Mouse (Mus musculus) heart, adult 8-10 months (tissue): ENCODE measurements at regions not wholly inside any gene's neighbourhood (a gene's known extent, or its start where the extent isn't known, plus 50 kb on each side); places are given as distances from the start of the nearest gene placed in this dataset.

Experiments used
- DNase-seq: peaks from one replicate; pipeline ENCODE4 v3.0.0; 2022; ENCODE audit warnings: low spot score

GRCm38 (mm10) chr17:51528161-51528560 is 304.9 kb downstream of the Satb1 start:
- no peak for DNase-seq

DNA sequence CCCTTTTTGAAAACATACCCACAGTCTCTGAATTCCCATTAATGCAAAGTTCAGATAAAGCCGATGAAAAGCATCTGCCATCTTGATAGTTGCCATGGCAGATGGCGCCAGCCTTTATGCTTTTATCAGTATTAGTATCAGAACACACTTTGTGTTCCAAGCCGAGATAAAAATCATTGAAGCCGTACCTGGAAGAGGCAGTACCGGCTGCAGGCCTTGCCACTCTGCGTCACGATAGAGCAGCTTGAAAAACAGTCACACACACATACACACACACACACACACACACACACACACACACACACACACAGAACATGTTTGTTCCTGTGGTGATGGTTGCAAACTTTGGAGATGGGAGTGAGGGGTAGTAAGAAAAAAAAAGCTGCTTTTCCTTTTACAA is 306.2 kb downstream of the Satb1 start:
- DNase-seq = no peak

DNA sequence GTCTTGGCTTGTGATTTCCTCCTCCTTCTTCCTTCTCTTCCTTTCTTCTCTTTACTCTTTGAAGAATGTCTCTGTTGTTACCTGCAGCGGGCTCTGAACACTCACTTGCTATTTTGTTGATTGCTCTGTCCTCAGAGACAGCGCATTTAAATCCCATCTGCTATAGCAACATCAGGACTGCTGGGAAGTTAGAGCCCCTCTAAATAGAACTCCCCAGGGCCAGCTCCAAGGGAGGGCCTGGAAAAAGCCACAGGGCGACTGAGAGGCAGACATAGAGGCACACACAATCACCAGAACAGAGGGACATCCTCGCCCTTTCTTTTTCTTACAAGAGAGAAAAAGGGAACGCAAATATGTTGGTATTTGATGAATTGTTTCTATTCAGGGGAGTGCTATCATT is 306.6 kb downstream of the Satb1 start:
- DNase-seq = no peak

- DNase-seq = no peak
Observed at GRCm38 (mm10) chr17:51526021-51526420, 307.1 kb downstream of the Satb1 start.

GRCm38 (mm10) chr17:51525219-51525618 is 307.9 kb downstream of the Satb1 start:
- no peak for DNase-seq

- DNase-seq = no peak
Observed at GRCm38 (mm10) chr17:51511917-51512316, 321.2 kb downstream of the Satb1 start.

DNA sequence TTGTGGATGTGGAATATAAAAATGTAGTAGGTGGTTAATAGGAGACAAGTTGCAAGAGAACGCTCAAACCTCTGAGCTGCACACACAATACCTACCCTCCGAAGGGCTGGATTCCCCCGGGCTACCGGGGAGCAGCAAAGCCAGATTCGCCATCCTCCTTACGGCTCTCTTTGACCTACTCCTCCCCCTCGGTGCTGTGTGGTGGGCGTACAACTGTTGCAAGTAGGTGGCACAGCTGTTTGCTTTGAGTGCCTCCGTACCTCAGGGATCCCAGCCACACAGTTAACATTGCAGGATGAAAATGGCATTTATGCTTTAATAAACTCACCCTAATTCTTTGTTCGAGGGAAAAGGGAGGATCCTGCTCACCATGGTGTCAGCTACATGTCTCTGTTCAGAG is 321.6 kb upstream of the Tbc1d5 start:
- DNase-seq = no peak

- DNase-seq = no peak
Observed at GRCm38 (mm10) chr17:51499541-51499940, 320.4 kb upstream of the Tbc1d5 start.

DNA sequence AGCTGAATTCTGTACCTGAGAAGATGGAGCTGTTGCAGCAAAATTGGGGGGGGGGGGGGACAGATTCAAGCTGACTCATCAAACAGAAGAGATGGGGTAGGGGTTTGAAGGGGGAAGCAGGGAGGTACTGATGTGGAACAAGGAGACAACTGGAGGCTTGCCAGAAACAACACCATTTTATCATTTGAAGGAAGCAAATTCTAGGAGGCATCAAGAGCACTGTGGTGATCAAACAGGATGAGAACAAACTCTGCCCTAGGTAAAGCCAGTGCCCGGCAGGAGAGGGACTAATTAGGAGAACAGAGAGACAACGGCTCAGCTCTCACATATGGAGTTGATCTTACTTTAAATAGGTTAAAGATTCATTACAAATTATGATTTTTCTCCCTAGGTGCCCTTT is 315.9 kb upstream of the Tbc1d5 start:
- DNase-seq = no peak

GRCm38 (mm10) chr17:51489386-51489785 is 310.2 kb upstream of the Tbc1d5 start:
- DNase-seq = no peak

DNA sequence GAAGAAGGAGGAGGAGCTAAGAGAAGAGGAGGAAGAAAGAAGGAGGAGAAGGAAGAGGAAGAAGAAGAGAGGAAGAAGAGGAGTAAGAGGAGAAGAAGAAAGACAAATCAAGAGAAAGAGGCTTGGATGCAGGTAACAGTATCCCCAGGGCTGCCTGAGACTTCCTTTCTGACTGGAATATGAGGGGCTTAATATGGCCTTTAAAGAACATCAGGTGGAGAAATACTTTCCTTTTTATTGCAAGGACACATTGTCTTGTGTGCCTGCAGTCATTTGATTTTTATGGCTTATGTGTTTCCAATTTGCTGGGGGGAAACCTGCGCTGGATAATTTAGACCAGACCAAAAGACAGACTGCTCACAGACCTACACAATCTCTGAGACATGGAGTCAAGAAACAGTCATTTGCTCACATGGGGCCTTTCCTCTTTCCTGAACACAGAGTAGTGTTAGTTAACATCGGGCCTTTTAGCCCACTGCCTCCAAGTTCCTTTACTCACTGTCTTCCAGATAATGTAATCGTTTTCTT is 308.8 kb upstream of the Tbc1d5 start:
- DNase-seq = no peak

DNA sequence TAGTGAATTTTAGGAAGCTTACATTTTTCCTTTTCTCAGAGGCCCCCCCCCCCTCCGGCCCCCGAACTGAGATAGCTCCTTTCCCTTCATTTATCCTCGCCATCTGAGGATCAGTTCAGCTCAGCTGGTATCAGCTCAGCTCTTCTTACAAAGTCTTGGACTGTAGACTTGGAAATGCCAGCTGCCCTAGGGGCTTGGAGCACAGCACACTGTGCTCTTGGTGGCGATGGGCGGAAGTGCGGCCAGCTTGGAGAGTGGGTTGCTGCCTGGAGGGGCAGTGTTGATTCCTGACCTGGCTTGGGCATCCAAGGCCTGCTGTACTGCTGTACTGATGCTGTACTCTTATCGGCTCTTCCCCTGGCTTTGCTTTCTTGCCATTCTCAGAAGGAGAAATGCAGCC is 298.7 kb upstream of the Tbc1d5 start:
- DNase-seq = no peak

- peak; percentile 28 for DNase-seq
Observed at GRCm38 (mm10) chr17:51477404-51477803, 298.3 kb upstream of the Tbc1d5 start.

GRCm38 (mm10) chr17:51462137-51462880 is 283.2 kb upstream of the Tbc1d5 start:
- no peak for DNase-seq

- no peak for DNase-seq
Observed at GRCm38 (mm10) chr17:51461248-51461647, 282.1 kb upstream of the Tbc1d5 start.

DNA sequence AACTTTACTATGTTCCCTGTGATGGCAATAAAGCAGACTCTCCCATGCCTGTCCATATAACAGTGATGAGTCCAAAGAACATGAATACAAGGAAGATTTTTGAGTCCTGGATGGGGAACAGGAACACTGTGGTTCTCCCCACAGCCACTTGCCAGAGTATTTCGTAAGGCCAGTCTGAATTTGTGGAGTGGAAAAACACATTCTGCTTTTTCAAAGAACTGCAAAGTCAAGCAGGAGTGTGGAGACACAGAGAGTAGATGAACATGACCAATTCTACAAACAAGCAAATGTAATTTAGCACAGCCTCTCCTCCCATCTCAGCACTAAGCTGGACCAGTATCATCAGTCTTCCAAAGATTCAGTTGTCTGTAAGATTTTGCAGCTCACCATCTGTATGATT is 280.0 kb upstream of the Tbc1d5 start:
- no peak for DNase-seq

- no peak for DNase-seq
Observed at GRCm38 (mm10) chr17:51415746-51416145, 236.6 kb upstream of the Tbc1d5 start.

DNA sequence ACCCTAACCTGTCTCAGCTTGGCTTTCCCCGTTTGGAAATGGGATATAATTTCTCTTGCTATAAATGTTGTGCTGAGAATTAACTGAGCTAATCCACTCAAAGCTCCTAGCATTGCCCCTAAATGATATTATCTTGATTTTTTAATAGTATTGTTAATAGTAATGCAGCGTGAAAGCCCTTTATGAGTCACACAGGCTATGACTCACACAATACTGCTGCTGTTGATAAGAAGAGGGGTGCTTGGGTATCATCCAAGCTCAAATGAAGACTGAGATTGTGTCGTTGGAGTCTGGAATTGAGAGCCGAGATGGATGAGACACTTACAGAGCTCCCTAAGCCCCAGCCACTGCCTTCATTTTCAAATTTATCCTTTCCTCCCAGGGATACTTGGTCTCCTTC is 235.2 kb upstream of the Tbc1d5 start:
- DNase-seq = no peak

- DNase-seq = no peak
Observed at GRCm38 (mm10) chr17:51413741-51414140, 234.6 kb upstream of the Tbc1d5 start.

DNA sequence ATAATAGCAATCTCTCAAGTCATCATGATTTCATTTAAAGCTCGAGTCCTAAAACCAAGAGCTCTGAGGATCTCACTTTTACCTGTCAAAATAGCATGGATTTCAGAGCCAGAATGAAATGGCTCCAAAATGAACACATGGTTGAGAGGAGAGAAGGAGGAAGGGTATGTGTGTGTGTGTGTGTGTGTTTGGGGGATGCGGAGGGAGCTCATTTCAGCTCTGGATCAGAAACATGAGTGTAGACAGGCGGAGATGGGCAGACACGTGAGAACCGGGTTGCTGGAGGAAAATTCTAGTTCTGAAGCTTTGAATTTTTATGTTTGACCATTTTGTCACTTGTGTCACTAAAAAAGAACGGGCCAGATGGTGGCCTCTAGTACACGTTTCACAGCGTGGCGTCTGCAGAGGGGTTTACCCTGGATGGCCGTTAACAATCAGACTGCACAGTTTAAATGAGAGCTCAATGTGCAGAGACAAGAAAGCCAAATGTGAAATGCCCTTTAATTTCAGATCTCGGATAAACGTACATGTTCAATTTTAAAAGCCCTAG is 232.5 kb upstream of the Tbc1d5 start:
- no peak for DNase-seq

DNA sequence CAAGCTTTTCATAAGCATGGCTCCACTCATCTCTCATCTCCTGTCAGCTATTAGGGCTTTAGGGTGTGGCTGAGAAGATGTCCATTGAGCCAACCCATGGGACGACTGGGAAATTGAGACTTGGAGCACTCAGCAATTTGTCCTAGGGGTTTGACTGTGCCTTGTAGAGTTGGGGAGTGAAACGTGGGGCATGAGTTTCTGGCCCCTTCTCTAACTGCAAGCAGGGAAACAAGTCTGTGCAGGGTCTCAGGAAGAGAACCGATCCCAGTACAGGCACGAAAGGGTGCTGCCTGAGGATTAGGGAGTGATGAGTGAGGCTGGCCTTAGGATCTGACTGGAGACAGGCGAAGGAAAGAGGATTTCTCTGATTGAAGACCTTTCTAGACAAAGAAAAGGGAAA is 229.7 kb upstream of the Tbc1d5 start:
- DNase-seq = no peak

GRCm38 (mm10) chr17:51408367-51408766 is 229.2 kb upstream of the Tbc1d5 start:
- DNase-seq = no peak

GRCm38 (mm10) chr17:51407046-51407445 is 227.9 kb upstream of the Tbc1d5 start:
- no peak for DNase-seq

DNA sequence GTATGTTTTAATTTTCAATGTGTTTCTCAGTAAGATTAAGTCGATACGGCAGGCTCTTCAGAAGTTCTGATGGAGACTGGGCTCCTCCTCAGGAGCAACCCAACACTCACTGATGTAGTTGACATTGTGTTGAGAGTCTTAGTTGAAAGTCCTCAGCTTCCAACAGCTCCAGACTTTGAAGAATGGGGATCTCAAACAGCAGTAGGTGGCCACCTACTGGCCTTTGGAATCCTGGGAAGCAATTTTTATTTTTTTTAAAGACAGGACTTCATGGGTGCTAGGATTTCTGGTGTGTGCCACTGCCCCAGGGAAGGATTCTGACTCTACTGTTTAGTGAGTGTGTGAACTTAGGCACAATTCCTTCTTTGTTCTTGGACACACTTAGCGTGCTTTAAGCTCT is 225.9 kb upstream of the Tbc1d5 start:
- DNase-seq = no peak
